Comparison of ENCODE assay signal across 16 mouse cellular contexts in the genomic region with DNA sequence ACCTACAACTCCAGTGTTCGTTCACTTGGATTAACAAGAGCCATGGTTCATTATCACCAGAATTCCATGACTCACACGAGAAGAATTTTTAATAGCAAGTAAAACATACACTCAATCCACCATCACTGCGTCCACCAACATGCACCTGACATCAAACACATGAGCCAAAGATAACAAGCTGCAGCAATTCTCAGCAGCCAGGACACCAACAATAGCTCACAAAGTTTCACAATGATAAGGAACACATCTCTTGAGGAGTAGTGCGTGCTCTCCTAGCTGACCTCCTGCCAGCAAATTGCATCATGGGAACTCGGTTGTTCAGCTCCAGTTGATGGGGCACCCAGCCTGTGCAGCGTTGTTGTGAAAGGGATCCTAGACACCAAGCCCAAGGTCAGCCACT. TPM values are rescaled to one million over a fixed set of nuclear protein-coding genes. Genes with fewer than 3 reads are reported as not detected.
DNase-seq lines count a peak whose midpoint lies in the region; ATAC-seq lines count a peak whose summit lies in the region.
"Had no signal": no experiment of that assay in that cellular context is flagged by ENCODE, and none has a peak within 500 bp of the region (broad histone marks: within the 10 kb centered on the region; RNA-seq: fewer than 3 reads in every experiment).

No protein-coding gene starts in this region.

- DNase-seq in adrenal gland, adult 2 months: peak; percentile 20
- DNase-seq in adrenal gland, adult 18-20 months (ENCODE audit: low spot score in 2 of 2): no peak
- no peak for DNase-seq in heart, adult 8-10 months (ENCODE audit: low spot score)
- DNase-seq in neural tube, embryonic 11.5 days (ENCODE audit: low spot score): peak; percentile 28
- no peak for DNase-seq in T-cell, adult 2 months (ENCODE audit: low spot score)
- no peak for DNase-seq in testis, postnatal 14 days (ENCODE audit: low spot score)
- DNase-seq: cerebellum, adult 9-11 months; layer of hippocampus, adult 9-11 months; right cerebral cortex, postnatal 4 days had no signal

- H3K9me3 ChIP-seq in heart, embryonic 16.5 days (replicated peaks; ENCODE audit: control insufficient read depth, low read length): no peaks in the 10 kb centered on the region
- no peaks in the 10 kb centered on the region for H3K9me3 ChIP-seq in neural tube, embryonic 11.5 days (ENCODE audit: control insufficient read depth, low read length)
- no peaks in the 10 kb centered on the region for H3K9me3 ChIP-seq in neural tube, embryonic 15.5 days (replicated peaks)
- H3K9me3 ChIP-seq: midbrain, embryonic 15.5 days; neural tube, embryonic 12.5 days had no signal

- H3K27ac ChIP-seq in heart, embryonic 16.5 days (ENCODE audit: low read length): peak overlapping the region; percentile 26
- no peak overlapping the region for H3K27ac ChIP-seq in neural tube, embryonic 11.5 days (ENCODE audit: low read depth, low read length)
- no peak overlapping the region for H3K27ac ChIP-seq in neural tube, embryonic 15.5 days (replicated peaks)
- H3K27ac ChIP-seq: heart, adult 2 months; kidney, postnatal 0 days; midbrain, embryonic 15.5 days had no signal

- ATAC-seq in heart, embryonic 16.5 days (replicated peaks; ENCODE audit: extremely low read depth, insufficient read depth, low FRiP score): peak; percentile 58; the same call in 1 of the 2 replicates
- no peak for ATAC-seq in neural tube, embryonic 11.5 days (ENCODE audit: insufficient read depth, low FRiP score, low TSS enrichment)
- ATAC-seq in neural tube, embryonic 15.5 days (ENCODE audit: low FRiP score): no peak
- ATAC-seq: intestine, embryonic 16.5 days; midbrain, embryonic 15.5 days had no signal

- H3K36me3 ChIP-seq in heart, embryonic 16.5 days (ENCODE audit: control insufficient read depth, insufficient read depth): no peaks in the 10 kb centered on the region
- no peaks in the 10 kb centered on the region for H3K36me3 ChIP-seq in neural tube, embryonic 11.5 days (ENCODE audit: control insufficient read depth, insufficient read depth, low read length)
- no peaks in the 10 kb centered on the region for H3K36me3 ChIP-seq in neural tube, embryonic 15.5 days
- H3K36me3 ChIP-seq: midbrain, embryonic 15.5 days; neural tube, embryonic 12.5 days had no signal

- no peak overlapping the region for H3K4me3 ChIP-seq in heart, embryonic 16.5 days (ENCODE audit: low read length)
- H3K4me3 ChIP-seq in neural tube, embryonic 11.5 days (ENCODE audit: low read depth, low read length): no peak overlapping the region
- H3K4me3 ChIP-seq in neural tube, embryonic 15.5 days (replicated peaks): no peak overlapping the region
- H3K4me3 ChIP-seq: heart, adult 2 months; midbrain, embryonic 15.5 days; neural tube, embryonic 12.5 days had no signal

- H3K4me2 ChIP-seq in heart, embryonic 16.5 days (ENCODE audit: low read depth, low read length): no peak overlapping the region
- no peak overlapping the region for H3K4me2 ChIP-seq in neural tube, embryonic 11.5 days (ENCODE audit: low read depth)
- no peak overlapping the region for H3K4me2 ChIP-seq in neural tube, embryonic 15.5 days
- H3K4me2 ChIP-seq: midbrain, embryonic 15.5 days; neural tube, embryonic 12.5 days had no signal

- H3K9ac ChIP-seq in heart, embryonic 16.5 days (ENCODE audit: low read length): no peak overlapping the region
- H3K9ac ChIP-seq in neural tube, embryonic 11.5 days (ENCODE audit: low read length): no peak overlapping the region
- no peak overlapping the region for H3K9ac ChIP-seq in neural tube, embryonic 15.5 days (replicated peaks)
- H3K9ac ChIP-seq: midbrain, embryonic 15.5 days; neural tube, embryonic 12.5 days had no signal

- no peaks in the 10 kb centered on the region for H3K27me3 ChIP-seq in heart, embryonic 16.5 days (ENCODE audit: control insufficient read depth, insufficient read depth, low read length)
- no peaks in the 10 kb centered on the region for H3K27me3 ChIP-seq in neural tube, embryonic 11.5 days (ENCODE audit: control insufficient read depth, insufficient read depth, low read length)
- H3K27me3 ChIP-seq in neural tube, embryonic 15.5 days (replicated peaks): no peaks in the 10 kb centered on the region
- H3K27me3 ChIP-seq: midbrain, embryonic 15.5 days; neural tube, embryonic 12.5 days had no signal

- peaks cover 14% of the 10 kb centered on the region for H3K4me1 ChIP-seq in heart, embryonic 16.5 days (ENCODE audit: control insufficient read depth, insufficient read depth, low read length)
- peaks cover 5% of the 10 kb centered on the region; the same call in 1 of the 2 replicates for H3K4me1 ChIP-seq in neural tube, embryonic 11.5 days (ENCODE audit: control insufficient read depth, insufficient read depth, low read length)
- H3K4me1 ChIP-seq in neural tube, embryonic 15.5 days: no peaks in the 10 kb centered on the region
- H3K4me1 ChIP-seq: neural tube, embryonic 12.5 days had no signal

- WGBS in heart, embryonic 16.5 days: 18% methylated on average over 6 of the region's 6 CpGs
- 65% methylated on average over 6 of the region's 6 CpGs for WGBS in neural tube, embryonic 11.5 days
- 38% methylated on average over 6 of the region's 6 CpGs for WGBS in neural tube, embryonic 15.5 days

RNA-seq across cellular contexts. Expression of a gene that starts 55.6 kb away (rescaled TPM):
- 100 to 1,000 TPM; 205 to 214 TPM for total RNA-seq in adrenal gland, adult 2 months (2021)
- 39.1 and 40.3 TPM in 2 replicates for polyA plus RNA-seq in adrenal gland, adult 2 months (2012; rRNA removed)
- total RNA-seq in adrenal gland, adult 18-20 months (2021): 100 to 1,000 TPM; 196 to 204 TPM
- polyA plus RNA-seq in heart, embryonic 16.5 days (2015; fragmentation: Nextera tagmentation; extraction: Ambion mirVana): 20.3 and 20.6 TPM in 2 replicates
- 100 to 1,000 TPM; 206 to 216 (median 210) TPM for total RNA-seq in heart, adult 8-10 months (2022)
- 19.7 and 20.6 TPM in 2 replicates for polyA plus RNA-seq in neural tube, embryonic 11.5 days (2014; fragmentation: Nextera tagmentation; extraction: Ambion mirVana)
- 17.3 and 20.7 TPM in 2 replicates for polyA plus RNA-seq in neural tube, embryonic 15.5 days (2015; fragmentation: Nextera tagmentation; extraction: Ambion mirVana)

Comparison
In these comparisons a context has a peak if more than half of its experiments do, and no peak if none do; other contexts are left out.
1. DNase-seq: peak in adrenal gland, adult 2 months (single experiment) and neural tube, embryonic 11.5 days (single experiment); none in adrenal gland, adult 18-20 months (0 of 2), heart, adult 8-10 months (single experiment), T-cell, adult 2 months (single experiment) and testis, postnatal 14 days (single experiment).